Mouse (Mus musculus): ENCODE measurements around the gene Prkra.

GRCm38 (mm10) chr2:76682301-76682700 lies 34.5 kb upstream of the Prkra start:
- TF ChIP-seq CTCF (IDR thresholded peaks at IDR 0.05; ENCODE audit: borderline replicate concordance, insufficient read depth, low read length) (no peak), POLR2A (IDR thresholded peaks at IDR 0.05; ENCODE audit: low read depth, low read length) (no peak)

Measured in embryonic fibroblast, embryonic 13.5 days (primary cell).